Mouse (Mus musculus) brain, embryonic 14.5 days (tissue): ENCODE results near the gene Pde4b. TPM values are rescaled to one million over a fixed set of nuclear protein-coding genes. Genes with fewer than 3 reads are reported as not detected.

ENCODE experiments used
- DNase-seq: peaks from one replicate; pipeline ENCODE4 v3.0.0-alpha.2; 2011; ENCODE audit warnings: low read depth
- CTCF ChIP-seq: fragments of 200-500 bp; IDR thresholded peaks from 2 replicates; pipeline ENCODE4 v1.5.1; 2012; ENCODE audit warnings: inconsistent platforms, mild to moderate bottlenecking, moderate library complexity, borderline replicate concordance; ENCODE audit not compliant: insufficient read depth, insufficient read length; ENCODE audit errors: extremely low read depth
- POLR2A ChIP-seq: fragments of 200-500 bp; IDR thresholded peaks from 2 replicates; pipeline ENCODE4 v1.6.1; 2012; ENCODE audit warnings: mild to moderate bottlenecking, inconsistent platforms, borderline replicate concordance; ENCODE audit not compliant: poor library complexity, insufficient read depth, insufficient read length, severe bottlenecking; ENCODE audit errors: extremely low read depth
- polyA plus RNA-seq: library from polyadenylated mRNA; depleted of rRNA; stranded (reverse); fragments of >200 nt; gene quantifications from 2 replicates; pipeline ENCODE4 v1.2.3, GENCODE M21; 2012

Pde4b gene
- polyA plus RNA-seq, 1 experiment: 35.0 TPM

- TF ChIP-seq POLR2A: no peak
- no peak for TF ChIP-seq CTCF
- DNase-seq: peak; percentile 89
Measured at GRCm38 (mm10) chr4:102620179-102620910, 533.0 kb downstream of the Pde4b start.

- TF ChIP-seq POLR2A: no peak
- no peak for TF ChIP-seq CTCF
- DNase-seq: no peak
Measured at GRCm38 (mm10) chr4:102621120-102621519, 533.8 kb downstream of the Pde4b start.

- TF ChIP-seq POLR2A (no peak), CTCF (no peak)
- peak; percentile 34 for DNase-seq
Measured at GRCm38 (mm10) chr4:102622977-102623376, 535.6 kb downstream of the Pde4b start.

GRCm38 (mm10) chr4:102623789-102624611, 536.7 kb downstream of the Pde4b start:
- TF ChIP-seq POLR2A (no peak), CTCF (no peak)
- DNase-seq: no peak

GRCm38 (mm10) chr4:102624937-102625336, 537.6 kb downstream of the Pde4b start:
- TF ChIP-seq POLR2A (no peak), CTCF (no peak)
- DNase-seq: no peak

GRCm38 (mm10) chr4:102627799-102628198, 540.5 kb downstream of the Pde4b start:
- no peak for DNase-seq

GRCm38 (mm10) chr4:102629621-102630020, 542.3 kb downstream of the Pde4b start:
- no peak for DNase-seq
- TF ChIP-seq POLR2A (no peak), CTCF (no peak)

More at GRCm38 (mm10) chr4:102627799-102628198, 540.5 kb downstream of the Pde4b start:
- TF ChIP-seq CTCF: no peak
- TF ChIP-seq POLR2A: no peak

GRCm38 (mm10) chr4:102630261-102630660, 542.9 kb downstream of the Pde4b start:
- no peak for DNase-seq
- no peak for TF ChIP-seq POLR2A
- no peak for TF ChIP-seq CTCF

- peak; percentile 36 for DNase-seq
- TF ChIP-seq POLR2A: no peak
Measured at GRCm38 (mm10) chr4:102631624-102632023, 544.3 kb downstream of the Pde4b start.

- TF ChIP-seq CTCF: no peak
- TF ChIP-seq POLR2A: no peak
- no peak for DNase-seq
Measured at GRCm38 (mm10) chr4:102633241-102633640, 545.9 kb downstream of the Pde4b start.

GRCm38 (mm10) chr4:102635258-102635657, 547.9 kb downstream of the Pde4b start:
- no peak for DNase-seq
- TF ChIP-seq CTCF: no peak
- no peak for TF ChIP-seq POLR2A

- TF ChIP-seq POLR2A (no peak), CTCF (no peak)
- DNase-seq: no peak
Measured at GRCm38 (mm10) chr4:102635944-102636343, 548.6 kb downstream of the Pde4b start.

GRCm38 (mm10) chr4:102637348-102637910, 550.1 kb downstream of the Pde4b start:
- TF ChIP-seq POLR2A (no peak), CTCF (no peak)

GRCm38 (mm10) chr4:102640942-102641341, 553.6 kb downstream of the Pde4b start:
- DNase-seq: no peak
- TF ChIP-seq CTCF (no peak), POLR2A (no peak)

More at GRCm38 (mm10) chr4:102637348-102637910, 550.1 kb downstream of the Pde4b start:
- peak; percentile 70 for DNase-seq

GRCm38 (mm10) chr4:102644062-102644461, 556.7 kb downstream of the Pde4b start:
- no peak for DNase-seq
- TF ChIP-seq POLR2A (no peak), CTCF (no peak)
